Mouse (Mus musculus) ES-E14 (cell line): ENCODE measurements at regions not wholly inside any gene's neighbourhood (a gene's known extent, or its start where the extent isn't known, plus 50 kb on each side); places are given as distances from the start of the nearest gene placed in this dataset.

ENCODE experiments used
- CHD2 ChIP-seq: IDR thresholded peaks from 2 replicates; pipeline ENCODE4 v1.6.1; 2014; ENCODE audit warnings: mild to moderate bottlenecking, low read depth, low read length, inconsistent platforms
- MAFK ChIP-seq: IDR thresholded peaks from 2 replicates; pipeline ENCODE4 v1.6.1; 2014; ENCODE audit warnings: mild to moderate bottlenecking, low read depth, low read length, inconsistent platforms; ENCODE audit not compliant: insufficient read depth
- ZC3H11A ChIP-seq: IDR thresholded peaks from 2 replicates; pipeline ENCODE4 v1.6.1; 2012; ENCODE audit warnings: low read depth, mild to moderate bottlenecking, inconsistent platforms, low read length, borderline replicate concordance
- ZNF384 ChIP-seq: IDR thresholded peaks from 2 replicates; pipeline ENCODE4 v1.6.1; 2012; ENCODE audit warnings: low read depth, low read length, inconsistent platforms

GRCm38 (mm10) chr14:105544066-105544465 lies 285.7 kb downstream of the Ndfip2 start:
- TF ChIP-seq ZNF384: no peak
- TF ChIP-seq MAFK: no peak
- TF ChIP-seq CHD2: no peak
- no peak for TF ChIP-seq ZC3H11A
